In the genomic region with DNA sequence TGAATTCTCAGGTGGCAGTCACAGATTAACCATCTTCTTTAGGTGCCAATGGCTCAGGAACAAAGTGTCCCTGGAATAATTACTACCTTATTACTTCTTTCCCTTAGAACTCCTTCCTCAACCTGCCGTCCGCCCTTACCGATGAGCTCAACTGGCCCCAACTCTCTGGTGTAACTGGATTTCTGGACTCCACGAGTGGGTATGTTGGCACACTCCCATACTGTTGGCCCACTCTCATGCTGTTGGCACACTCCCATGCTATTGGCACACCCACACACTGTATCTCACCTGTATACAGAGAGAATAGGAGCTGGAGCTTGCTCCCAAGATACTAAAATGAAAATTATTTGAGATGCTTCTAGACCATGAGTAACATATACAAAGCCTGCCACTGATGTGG, we compare ENCODE assay signal across 24 mouse cellular contexts.
DNase-seq lines count a peak whose midpoint lies in the region; ATAC-seq and TF ChIP-seq lines count a peak whose summit lies in the region.
"Had no signal": no experiment of that assay in that cellular context is flagged by ENCODE, and none has a peak within 500 bp of the region (broad histone marks: within the 10 kb centered on the region; RNA-seq: fewer than 3 reads in every experiment).

No protein-coding gene starts in this region.

- no peak overlapping the region for H3K4me2 ChIP-seq in kidney, embryonic 14.5 days (replicated peaks; ENCODE audit: low read depth, low read length)
- H3K4me2 ChIP-seq: forebrain, embryonic 13.5 days; heart, embryonic 13.5 days; hindbrain, embryonic 14.5 days had no signal

- peak; percentile 60 to 65 for DNase-seq in cerebellum, postnatal 10 days
- DNase-seq in cerebellum, postnatal 36 days: peak; percentile 9 to 15
- DNase-seq in cerebellum, postnatal 4 days (ENCODE audit: low spot score in 2 of 2): no peak
- DNase-seq in kidney, adult 2 months: peak; percentile 34
- peak; percentile 4 to 6 for DNase-seq in kidney, postnatal 36 days
- no peak for DNase-seq in kidney, postnatal 4 days
- DNase-seq: adrenal gland, adult 8-10 months; adrenal gland, postnatal 25 days; gastrocnemius, postnatal 10 days; gastrocnemius, postnatal 36 days; heart, adult 2 months; heart, postnatal 14 days; heart, postnatal 4 days had no signal

- no peak for TF ChIP-seq POLR2A in kidney, adult 2 months (IDR thresholded peaks at IDR 0.05; ENCODE audit: low read depth, low read length)

- no peak overlapping the region for H3K27ac ChIP-seq in kidney, adult 2 months (ENCODE audit: insufficient read depth, low read depth, low read length)
- H3K27ac ChIP-seq in kidney, embryonic 14.5 days (ENCODE audit: low read depth, low read length): no peak overlapping the region
- H3K27ac ChIP-seq: forebrain, embryonic 10.5 days; forebrain, embryonic 13.5 days; heart, adult 2 months; heart, embryonic 10.5 days; heart, embryonic 13.5 days; hindbrain, embryonic 14.5 days; hindbrain, postnatal 0 days had no signal

- no peak for TF ChIP-seq CTCF in kidney, adult 2 months (conservative IDR thresholded peaks at IDR 0.05; ENCODE audit: insufficient read depth, insufficient read length, low read depth, low read length)

- no peaks in the 10 kb centered on the region for H3K9me3 ChIP-seq in kidney, embryonic 14.5 days (ENCODE audit: control insufficient read depth, low read length)
- H3K9me3 ChIP-seq: forebrain, embryonic 10.5 days; forebrain, embryonic 13.5 days; heart, embryonic 10.5 days; heart, embryonic 13.5 days had no signal

- no peak overlapping the region for H3K9ac ChIP-seq in kidney, embryonic 14.5 days (ENCODE audit: low read depth, low read length)
- H3K9ac ChIP-seq: forebrain, embryonic 13.5 days; heart, embryonic 13.5 days; hindbrain, embryonic 14.5 days had no signal

- H3K4me1 ChIP-seq in kidney, adult 2 months (ENCODE audit: control insufficient read depth, insufficient read depth, low read length): no peaks in the 10 kb centered on the region
- no peaks in the 10 kb centered on the region for H3K4me1 ChIP-seq in kidney, embryonic 14.5 days (ENCODE audit: control insufficient read depth, insufficient read depth, low read length)
- H3K4me1 ChIP-seq: forebrain, embryonic 10.5 days; forebrain, embryonic 13.5 days; heart, embryonic 10.5 days; heart, embryonic 13.5 days had no signal

- no peak overlapping the region for H3K4me3 ChIP-seq in kidney, adult 2 months (ENCODE audit: insufficient read depth, low read depth, low read length)
- H3K4me3 ChIP-seq in kidney, embryonic 14.5 days (ENCODE audit: low read length): no peak overlapping the region
- H3K4me3 ChIP-seq: forebrain, embryonic 10.5 days; forebrain, embryonic 13.5 days; heart, adult 2 months; heart, embryonic 10.5 days; heart, embryonic 13.5 days had no signal

- H3K36me3 ChIP-seq in kidney, adult 2 months (ENCODE audit: control insufficient read depth, insufficient read depth, low read length): no peaks in the 10 kb centered on the region
- no peaks in the 10 kb centered on the region for H3K36me3 ChIP-seq in kidney, embryonic 14.5 days (ENCODE audit: control insufficient read depth, insufficient read depth, low read length)
- H3K36me3 ChIP-seq: forebrain, embryonic 10.5 days; heart, embryonic 10.5 days; heart, embryonic 13.5 days had no signal

- WGBS in kidney, adult 2 months: 88% methylated on average over 4 of the region's 4 CpGs
- whole genome bisulfite sequencing in kidney, embryonic 14.5 days: 92% methylated on average over 4 of the region's 4 CpGs

- no peaks in the 10 kb centered on the region for H3K27me3 ChIP-seq in kidney, adult 2 months (replicated peaks; ENCODE audit: control insufficient read depth, insufficient read depth, low read length)
- H3K27me3 ChIP-seq in kidney, embryonic 14.5 days (ENCODE audit: control insufficient read depth, insufficient read depth, low read length): no peaks in the 10 kb centered on the region
- H3K27me3 ChIP-seq: forebrain, embryonic 13.5 days; heart, embryonic 13.5 days had no signal

- ATAC-seq in cerebellum, adult (ENCODE audit: insufficient number of reproducible peaks, low FRiP score, low TSS enrichment): no peak
- ATAC-seq in kidney, embryonic 14.5 days (ENCODE audit: low FRiP score, low TSS enrichment): no peak
- ATAC-seq: activated CD4-positive, CD25-positive, alpha-beta regulatory T cell, adult 4 months; forebrain, embryonic 13.5 days; forebrain, embryonic 16.5 days; hindbrain, postnatal 0 days; inflammation-experienced regulatory T-cells, adult 6 months had no signal

Comparison
In these comparisons a context has a peak if more than half of its experiments do, and no peak if none do; other contexts are left out.
1. DNase-seq: peak in cerebellum, postnatal 10 days (2 of 2), cerebellum, postnatal 36 days (2 of 2), kidney, adult 2 months (single experiment) and kidney, postnatal 36 days (2 of 2); none in cerebellum, postnatal 4 days (0 of 2) and kidney, postnatal 4 days (0 of 2).